Mouse (Mus musculus) liver, adult 2 months (tissue): ENCODE data around the gene Galk2. TPM values are rescaled to one million over a fixed set of nuclear protein-coding genes. Genes with fewer than 3 reads are reported as not detected.

Source experiments
- DNase-seq: peaks from one replicate; pipeline ENCODE4 v3.0.0-alpha.2; 2011; ENCODE audit warnings: low read depth, low spot score; ENCODE audit errors: extremely low read depth
- H3K27ac ChIP-seq: fragments of 200-500 bp; replicated peaks from 2 replicates; pipeline ENCODE4 v1.5.1; 2012; ENCODE audit warnings: low read depth, mild to moderate bottlenecking, control low read depth, inconsistent platforms, low read length; ENCODE audit not compliant: insufficient read depth
- H3K27me3 ChIP-seq: fragments of 200-500 bp; 2 replicates; pipeline ENCODE4 v1.6.1; 2012; ENCODE audit warnings: mild to moderate bottlenecking, moderate library complexity, low read length, inconsistent platforms; ENCODE audit not compliant: control insufficient read depth, insufficient read depth
- H3K36me3 ChIP-seq: fragments of 200-500 bp; 2 replicates; pipeline ENCODE4 v1.6.1; 2012; ENCODE audit warnings: low read length, inconsistent platforms; ENCODE audit not compliant: control insufficient read depth, insufficient read depth
- H3K4me1 ChIP-seq: fragments of 200-500 bp; 2 replicates; pipeline ENCODE4 v1.6.1; 2011; ENCODE audit warnings: low read length; ENCODE audit not compliant: control insufficient read depth, insufficient read depth
- H3K4me3 ChIP-seq: fragments of 200-500 bp; 2 replicates; pipeline ENCODE4 v1.5.1; 2011; ENCODE audit warnings: low read depth, mild to moderate bottlenecking, control low read depth, low read length, moderate library complexity; ENCODE audit not compliant: insufficient read depth
- H3K79me2 ChIP-seq: fragments of 200-500 bp; 2 replicates; pipeline ENCODE4 v1.6.1; 2012; ENCODE audit warnings: inconsistent platforms, mild to moderate bottlenecking, low read length, moderate library complexity; ENCODE audit not compliant: control insufficient read depth, insufficient read depth
- H3K9ac ChIP-seq: fragments of 200-500 bp; 2 replicates; pipeline ENCODE4 v1.6.1; 2012; ENCODE audit warnings: low read depth, mild to moderate bottlenecking, control low read depth, inconsistent platforms, low read length
- CTCF ChIP-seq: fragments of 200-500 bp; IDR thresholded peaks from 2 replicates; pipeline ENCODE4 v1.5.1; 2011; ENCODE audit warnings: low read depth, low read length, control low read depth
- POLR2A ChIP-seq: fragments of 200-500 bp; IDR thresholded peaks from 2 replicates; pipeline ENCODE4 v1.6.1; 2011; ENCODE audit warnings: low read length, control low read depth; ENCODE audit not compliant: insufficient read depth; ENCODE audit errors: extremely low read depth
- WGBS: fragments of 180-500 bp; shearing (Covaris S2); methylation state at CpG from one replicate; pipeline ENCODE4 v1.1.7; 2018; 5-methylcytosine and 5-hydroxymethylcytosine counted together
- polyA plus RNA-seq: library from polyadenylated mRNA; depleted of rRNA; stranded (reverse); fragments of >200 nt; gene quantifications from 2 replicates; pipeline ENCODE4 v1.2.3, GENCODE M21; 2012
- total RNA-seq: library from RNA; depleted of rRNA; stranded (reverse); fragments of >200 nt; gene quantifications from 2 replicates; pipeline ENCODE4 v1.2.3, GENCODE M21; 2014

Gene Galk2
- total and polyA plus RNA-seq, 2 experiments, result 11.8 to 30.4 TPM

GRCm38 (mm10) chr2:125863799-125864198, 4.9 kb downstream of the Galk2 start:
- WGBS, result 83% methylated on average over 3 of the region's 3 CpGs
- Histone ChIP-seq H3K4me3 (no peak overlapping the region), H3K9ac (no peak overlapping the region), H3K27me3 (no peaks in the 10 kb centered on the region), H3K36me3 (no peaks in the 10 kb centered on the region), H3K4me1 (peaks cover 3% of the 10 kb centered on the region; the same call in 1 of the 2 replicates), H3K27ac (no peak overlapping the region), H3K79me2 (no peaks in the 10 kb centered on the region; the same call in 1 of the 2 replicates)
- DNase-seq, result no peak
- TF ChIP-seq CTCF (no peak), POLR2A (no peak)

GRCm38 (mm10) chr2:125864551-125864950, 5.6 kb downstream of the Galk2 start:
- peaks cover 2% of the 10 kb centered on the region; the same call in 1 of the 2 replicates for H3K4me1 ChIP-seq
- H3K27ac ChIP-seq, result no peak overlapping the region
- no peak overlapping the region for H3K9ac ChIP-seq
- TF ChIP-seq CTCF (no peak), POLR2A (no peak)
- H3K79me2 ChIP-seq, result no peaks in the 10 kb centered on the region; the same call in 1 of the 2 replicates
- no peak overlapping the region for H3K4me3 ChIP-seq
- WGBS, result 92% methylated on average over 1 of the region's 1 CpGs
- H3K27me3 ChIP-seq, result no peaks in the 10 kb centered on the region
- DNase-seq, result no peak
- H3K36me3 ChIP-seq, result no peaks in the 10 kb centered on the region

- Histone ChIP-seq H3K36me3 (no peaks in the 10 kb centered on the region; the same call in 1 of the 2 replicates), H3K4me3 (no peak overlapping the region), H3K79me2 (no peaks in the 10 kb centered on the region; the same call in 1 of the 2 replicates), H3K27me3 (no peaks in the 10 kb centered on the region), H3K27ac (no peak overlapping the region), H3K9ac (no peak overlapping the region), H3K4me1 (peaks cover 2% of the 10 kb centered on the region; the same call in 1 of the 2 replicates)
- TF ChIP-seq CTCF (no peak), POLR2A (no peak)
- no peak for DNase-seq
These were observed 6.7 kb downstream of the Galk2 start for GRCm38 (mm10) chr2:125865585-125865984.

- DNase-seq, result peak; percentile 64
- 3% methylated on average over 23 of the region's 23 CpGs for WGBS
These were observed 7.3 kb downstream of the Galk2 start for GRCm38 (mm10) chr2:125866058-125866740.

GRCm38 (mm10) chr2:125868301-125868700, 9.4 kb downstream of the Galk2 start:
- no peak overlapping the region for H3K9ac ChIP-seq
- H3K79me2 ChIP-seq, result no peaks in the 10 kb centered on the region; the same call in 1 of the 2 replicates
- H3K4me3 ChIP-seq, result no peak overlapping the region
- peaks cover 2% of the 10 kb centered on the region; the same call in 1 of the 2 replicates for H3K4me1 ChIP-seq
- TF ChIP-seq CTCF (no peak), POLR2A (no peak)
- H3K27ac ChIP-seq, result no peak overlapping the region
- no peak for DNase-seq
- H3K27me3 ChIP-seq, result no peaks in the 10 kb centered on the region
- no peaks in the 10 kb centered on the region; the same call in 1 of the 2 replicates for H3K36me3 ChIP-seq
- WGBS, result 93% methylated on average over 3 of the region's 3 CpGs

More at GRCm38 (mm10) chr2:125866058-125866740, 7.3 kb downstream of the Galk2 start:
- H3K4me3 ChIP-seq, result peak overlapping the region; percentile 74
- H3K4me1 ChIP-seq, result peaks cover 2% of the 10 kb centered on the region; the same call in 1 of the 2 replicates
- no peaks in the 10 kb centered on the region; the same call in 1 of the 2 replicates for H3K79me2 ChIP-seq
- H3K36me3 ChIP-seq, result no peaks in the 10 kb centered on the region; the same call in 1 of the 2 replicates
- peak overlapping the region; percentile 59 for H3K9ac ChIP-seq
- TF ChIP-seq CTCF (no peak), POLR2A (no peak)
- no peak overlapping the region for H3K27ac ChIP-seq
- H3K27me3 ChIP-seq, result no peaks in the 10 kb centered on the region

- TF ChIP-seq POLR2A, result no peak
- no peak for TF ChIP-seq CTCF
- Histone ChIP-seq H3K4me3 (no peak overlapping the region), H3K27me3 (no peaks in the 10 kb centered on the region), H3K27ac (no peak overlapping the region), H3K4me1 (peaks cover 2% of the 10 kb centered on the region; the same call in 1 of the 2 replicates), H3K9ac (no peak overlapping the region), H3K36me3 (no peaks in the 10 kb centered on the region; the same call in 1 of the 2 replicates), H3K79me2 (no peaks in the 10 kb centered on the region; the same call in 1 of the 2 replicates)
- WGBS, result 91% methylated on average over 3 of the region's 3 CpGs
- DNase-seq, result no peak
These were observed 11.2 kb downstream of the Galk2 start for GRCm38 (mm10) chr2:125870159-125870558.
